Mouse (Mus musculus) forebrain, postnatal 0 days (tissue): ENCODE results near the gene Zwint. TPM values are rescaled to one million over a fixed set of nuclear protein-coding genes. Genes with fewer than 3 reads are reported as not detected.

Source experiments
- ATAC-seq: fragments of 200-750 bp; cut with Nextera tagmentation; 2 replicates; pipeline ENCODE4 v1.8.0; 2017; ENCODE audit warnings: mild to moderate bottlenecking, moderate library complexity
- DNase-seq: peaks from one replicate; pipeline ENCODE4 v3.0.0-alpha.2; 2015
- H3K27ac ChIP-seq: fragments of 300-500 bp; sonication (generic); 2 replicates; pipeline ENCODE4 v1.5.1; 2014; ENCODE audit warnings: low read depth, mild to moderate bottlenecking, antibody characterized with exemption, low read length, moderate library complexity, mixed read lengths
- H3K27me3 ChIP-seq: fragments of 300-500 bp; sonication (generic); 2 replicates; pipeline ENCODE4 v1.6.1; 2014; ENCODE audit warnings: mild to moderate bottlenecking, low read length, mixed read lengths; ENCODE audit not compliant: insufficient read depth
- H3K36me3 ChIP-seq: fragments of 300-500 bp; sonication (generic); 2 replicates; pipeline ENCODE4 v1.6.1; 2014; ENCODE audit warnings: mild to moderate bottlenecking, moderate library complexity; ENCODE audit not compliant: insufficient read depth
- H3K4me1 ChIP-seq: fragments of 300-500 bp; sonication (generic); 2 replicates; pipeline ENCODE4 v1.6.1; 2014; ENCODE audit warnings: antibody characterized with exemption; ENCODE audit not compliant: insufficient read depth
- H3K4me2 ChIP-seq: fragments of 300-500 bp; sonication (generic); 2 replicates; pipeline ENCODE4 v1.6.1; 2014; ENCODE audit warnings: low read depth, mild to moderate bottlenecking, moderate library complexity
- H3K4me3 ChIP-seq: fragments of 300-500 bp; sonication (generic); 2 replicates; pipeline ENCODE4 v1.5.1; 2014; ENCODE audit warnings: low read depth, low read length, mixed read lengths
- H3K9ac ChIP-seq: fragments of 300-500 bp; sonication (generic); 2 replicates; pipeline ENCODE4 v1.6.1; 2014; ENCODE audit warnings: mild to moderate bottlenecking
- H3K9me3 ChIP-seq: fragments of 300-500 bp; sonication (generic); 2 replicates; pipeline ENCODE4 v1.6.1; 2016; ENCODE audit warnings: low read length
- CTCF ChIP-seq: sonication (generic); IDR thresholded peaks from 2 replicates; pipeline ENCODE4 v1.5.1; 2016; ENCODE audit warnings: antibody characterized with exemption, control low read depth, low read depth
- WGBS: fragments of 180-500 bp; shearing (Covaris S2); extraction: QIAGEN DNeasy Blood & Tissue Kit; methylation state at CpG from one replicate; pipeline ENCODE4 v1.1.7; 2014; 5-methylcytosine and 5-hydroxymethylcytosine counted together
- polyA plus RNA-seq: library from polyadenylated mRNA; unstranded; fragments of >200 nt; fragmentation: Nextera tagmentation; extraction: Ambion mirVana; gene quantifications from 2 replicates; pipeline ENCODE4 v1.2.1, GENCODE M21; 2015
- total RNA-seq: library from RNA; depleted of rRNA; stranded (reverse); fragments of >200 nt; gene quantifications from 2 replicates; pipeline ENCODE4 v1.2.3, GENCODE M21; 2014; rRNA removed

Gene Zwint
- 649 and 751 TPM in 2 replicates for total RNA-seq
- polyA plus RNA-seq, result 810 and 943 TPM in 2 replicates

GRCm38 (mm10) chr10:72654270-72655016 lies at the start of gene Zwint:
Zwint (plus strand) TSS chr10:72654845.
- H3K27ac ChIP-seq, result peak within 1 kb of the TSS; percentile 95
- peaks cover 10% of the 10 kb centered on the region for H3K4me1 ChIP-seq
- H3K36me3 ChIP-seq, result peaks cover 23% of the 10 kb centered on the region
- H3K9ac ChIP-seq, result peak within 1 kb of the TSS; percentile 82
- peak; percentile 98 for ATAC-seq
- H3K4me3 ChIP-seq, result peak within 1 kb of the TSS; percentile 62
- WGBS, result 2% methylated on average over 36 of the region's 36 CpGs
- TF ChIP-seq CTCF, result no peak
- DNase-seq, result peak; percentile 99
- peak within 1 kb of the TSS; percentile 64 for H3K4me2 ChIP-seq
- no peaks in the 10 kb centered on the region for H3K9me3 ChIP-seq
- no peaks in the 10 kb centered on the region for H3K27me3 ChIP-seq

DNA sequence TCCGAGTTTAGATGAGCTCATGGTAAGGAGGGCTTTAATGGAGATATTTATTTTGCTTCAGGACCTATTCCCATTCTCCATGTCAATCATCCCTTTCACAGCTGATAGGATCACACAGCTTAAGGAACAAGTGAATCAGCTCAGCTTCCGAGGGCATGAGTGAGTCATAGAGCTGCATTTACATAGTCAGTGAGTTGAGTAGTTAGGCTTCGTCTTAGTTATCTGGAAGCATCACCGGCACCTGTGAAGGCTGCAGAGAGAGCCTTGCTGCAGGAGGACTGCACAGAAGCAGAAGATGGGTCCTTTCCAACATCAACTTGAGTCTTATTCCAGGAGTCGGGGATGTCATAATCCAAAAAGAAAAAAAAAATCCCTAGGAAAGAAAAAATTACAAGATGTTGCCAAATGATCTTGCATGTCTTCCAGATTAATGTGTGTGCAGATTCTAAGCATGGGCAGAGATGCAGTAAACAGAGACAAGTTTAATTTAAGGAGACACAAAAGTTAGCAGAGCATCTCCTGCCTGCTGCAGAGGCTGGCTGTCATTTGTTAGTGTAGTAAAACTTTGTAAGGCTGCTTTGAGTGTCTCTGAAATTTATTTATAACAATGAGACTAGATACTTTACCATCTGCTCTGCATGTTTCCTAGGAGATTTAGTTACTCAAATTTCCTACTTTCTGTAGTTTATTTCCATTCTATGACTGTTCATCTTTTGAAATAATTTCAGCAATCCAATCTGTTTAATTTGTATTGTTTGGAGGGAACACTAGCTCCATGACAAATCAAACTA lies 41.3 kb upstream of the Zwint start:
- TF ChIP-seq CTCF, result no peak
- no peak overlapping the region for H3K9ac ChIP-seq
- no peaks in the 10 kb centered on the region for H3K4me1 ChIP-seq
- ATAC-seq (no peak), DNase-seq (no peak)
- no peak overlapping the region for H3K27ac ChIP-seq
- no peaks in the 10 kb centered on the region for H3K27me3 ChIP-seq
- no peaks in the 10 kb centered on the region for H3K36me3 ChIP-seq
- 0 out of 2 replicates have a peak, but pooled peaks cover 2% of the 10 kb centered on the region for H3K9me3 ChIP-seq
- no peak overlapping the region for H3K4me2 ChIP-seq
- H3K4me3 ChIP-seq, result no peak overlapping the region
- WGBS, result 73% methylated on average over 5 of the region's 5 CpGs

GRCm38 (mm10) chr10:72616153-72616552 lies 38.5 kb upstream of the Zwint start:
- Histone ChIP-seq H3K36me3 (no peaks in the 10 kb centered on the region), H3K9ac (no peak overlapping the region), H3K27me3 (no peaks in the 10 kb centered on the region), H3K9me3 (0 out of 2 replicates have a peak, but pooled peaks cover 2% of the 10 kb centered on the region), H3K27ac (no peak overlapping the region), H3K4me2 (no peak overlapping the region), H3K4me1 (no peaks in the 10 kb centered on the region), H3K4me3 (no peak overlapping the region)
- DNase-seq (no peak), ATAC-seq (no peak)
- TF ChIP-seq CTCF, result no peak
- 88% methylated on average over 2 of the region's 2 CpGs for WGBS

DNA sequence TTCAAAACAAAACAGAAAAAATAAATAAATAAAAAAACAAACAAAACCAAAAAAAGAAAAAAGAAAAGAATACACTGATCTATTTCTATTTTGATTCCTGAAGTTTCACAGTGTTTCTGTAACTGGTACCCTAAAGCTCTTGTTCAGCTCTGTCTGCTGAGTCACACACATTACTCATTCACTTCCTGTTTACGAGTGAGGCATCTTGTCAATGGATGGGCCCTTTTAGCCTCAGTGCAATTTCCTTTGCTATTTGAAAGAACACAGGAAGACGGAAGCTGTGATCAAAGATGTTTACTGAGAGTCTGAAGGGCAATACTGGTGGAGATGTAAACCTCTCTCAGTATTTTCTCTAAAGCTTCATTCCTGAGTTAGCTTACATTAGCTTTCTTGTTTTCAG lies 34.1 kb upstream of the Zwint start:
- TF ChIP-seq CTCF, result no peak
- no peak overlapping the region for H3K4me2 ChIP-seq
- no peaks in the 10 kb centered on the region for H3K36me3 ChIP-seq
- no peaks in the 10 kb centered on the region for H3K4me1 ChIP-seq
- H3K9me3 ChIP-seq, result 0 out of 2 replicates have a peak, but pooled peaks cover 2% of the 10 kb centered on the region
- DNase-seq, result no peak
- no peak overlapping the region for H3K27ac ChIP-seq
- no peak overlapping the region for H3K9ac ChIP-seq
- 81% methylated on average over 2 of the region's 2 CpGs for WGBS
- ATAC-seq, result no peak
- no peak overlapping the region for H3K4me3 ChIP-seq
- no peaks in the 10 kb centered on the region for H3K27me3 ChIP-seq

DNA sequence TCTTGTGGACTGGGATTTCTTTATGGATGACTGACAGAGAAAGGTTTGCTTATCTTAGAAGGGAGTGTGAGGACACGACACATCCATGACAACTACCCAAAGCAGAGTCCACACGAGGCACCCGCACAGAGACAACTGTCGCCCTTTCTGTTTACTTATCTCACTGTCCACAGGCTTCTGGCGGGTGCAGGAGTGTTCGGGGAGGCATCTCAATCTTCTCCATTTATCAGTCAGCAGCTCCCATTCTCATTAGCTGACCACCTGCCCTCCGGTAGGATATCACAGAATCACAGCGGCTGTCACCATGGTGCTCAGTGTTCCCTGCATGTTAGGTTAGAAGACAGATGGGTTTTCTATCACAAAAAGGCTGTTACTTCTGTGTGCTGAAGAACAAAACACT lies 31.1 kb upstream of the Zwint start:
- Histone ChIP-seq H3K36me3 (no peaks in the 10 kb centered on the region), H3K9ac (no peak overlapping the region), H3K4me2 (no peak overlapping the region), H3K27me3 (no peaks in the 10 kb centered on the region), H3K9me3 (no peaks in the 10 kb centered on the region), H3K4me3 (no peak overlapping the region), H3K4me1 (no peaks in the 10 kb centered on the region), H3K27ac (no peak overlapping the region)
- DNase-seq, result no peak
- WGBS, result 89% methylated on average over 8 of the region's 8 CpGs
- no peak for TF ChIP-seq CTCF
- ATAC-seq, result no peak

DNA sequence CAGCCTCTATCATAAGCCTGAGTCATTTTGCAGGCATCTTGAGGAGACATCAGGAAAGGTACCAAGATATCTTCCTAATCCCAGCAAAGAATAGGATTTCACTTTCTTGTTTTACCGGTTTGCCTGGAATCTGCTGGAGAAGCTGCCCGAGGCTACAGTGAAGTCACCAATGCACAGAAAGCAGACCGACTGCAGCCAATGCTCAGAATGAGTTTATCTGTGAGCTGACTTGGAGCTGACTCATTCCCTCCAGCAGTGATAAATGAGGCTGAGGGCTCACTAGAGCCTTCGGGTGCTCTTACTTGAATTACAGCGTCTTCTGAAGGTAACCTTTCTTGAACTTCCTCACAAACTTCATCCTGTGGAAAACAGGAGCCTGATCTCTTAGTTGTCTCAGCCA lies 20.5 kb upstream of the Zwint start:
- ATAC-seq (no peak), DNase-seq (no peak)
- TF ChIP-seq CTCF, result no peak
- H3K4me2 ChIP-seq, result no peak overlapping the region
- H3K27ac ChIP-seq, result no peak overlapping the region
- H3K9me3 ChIP-seq, result no peaks in the 10 kb centered on the region
- 81% methylated on average over 5 of the region's 5 CpGs for WGBS
- no peaks in the 10 kb centered on the region for H3K27me3 ChIP-seq
- no peaks in the 10 kb centered on the region for H3K4me1 ChIP-seq
- no peaks in the 10 kb centered on the region for H3K36me3 ChIP-seq
- no peak overlapping the region for H3K4me3 ChIP-seq
- H3K9ac ChIP-seq, result no peak overlapping the region

GRCm38 (mm10) chr10:72650867-72651266 lies 3.8 kb upstream of the Zwint start:
- DNase-seq (no peak), ATAC-seq (no peak)
- Histone ChIP-seq H3K4me2 (no peak overlapping the region), H3K9me3 (no peaks in the 10 kb centered on the region), H3K27ac (no peak overlapping the region), H3K4me1 (peaks cover 4% of the 10 kb centered on the region), H3K4me3 (no peak overlapping the region), H3K36me3 (no peaks in the 10 kb centered on the region), H3K9ac (no peak overlapping the region), H3K27me3 (no peaks in the 10 kb centered on the region)
- 40% methylated on average over 6 of the region's 6 CpGs for WGBS
- TF ChIP-seq CTCF, result no peak
